Mouse (Mus musculus) yolk sac, embryonic 10.5 days (tissue): ENCODE results near the gene Kirrel.
"Not testable (repeated sequence)": the region's sequence is repeated elsewhere in the genome, so short reads cannot be mapped to it uniquely, and the experiment has no call there.

ENCODE experiments used
- DNase-seq: peaks from one replicate; pipeline ENCODE4 v3.0.0-alpha.2; 2017; ENCODE audit warnings: low spot score

The Kirrel gene

GRCm38 (mm10) chr3:87134951-87135350 is 39.6 kb downstream of the Kirrel start:
- DNase-seq, result no peak

DNA sequence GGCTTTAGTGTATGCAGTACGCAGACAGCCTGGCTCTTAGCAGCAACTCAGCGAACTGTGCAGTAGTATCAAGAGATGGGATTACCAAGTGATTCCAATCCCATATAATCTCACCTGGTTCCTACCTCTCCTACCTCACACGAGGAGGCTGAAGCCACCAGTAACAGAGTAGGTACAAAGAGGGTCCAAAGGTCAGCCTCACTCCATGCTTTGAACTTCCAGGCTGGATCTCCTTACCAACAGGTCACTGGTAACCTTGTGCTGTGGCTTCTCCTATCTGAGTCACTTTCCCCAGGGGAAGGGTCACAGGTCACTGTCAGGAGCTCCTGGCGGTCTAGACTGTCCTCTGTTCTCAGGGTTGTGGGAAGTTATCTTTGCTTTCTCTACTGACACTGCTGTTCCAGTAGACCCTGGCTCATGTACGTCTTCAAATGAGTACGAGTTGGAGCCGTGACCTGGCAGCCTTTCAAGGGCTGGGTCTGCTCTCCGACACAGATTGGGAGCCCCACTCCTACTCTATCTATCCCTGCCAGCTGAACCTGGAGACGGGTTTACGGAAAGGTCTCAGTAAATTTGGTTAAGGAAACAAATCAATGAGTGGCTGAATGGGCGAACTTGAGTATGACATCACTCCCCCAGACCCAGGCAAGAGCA is 42.7 kb downstream of the Kirrel start:
- no peak for DNase-seq

GRCm38 (mm10) chr3:87130933-87131332 is 43.6 kb downstream of the Kirrel start:
- DNase-seq, result no peak

GRCm38 (mm10) chr3:87123795-87124194 is 50.8 kb downstream of the Kirrel start:
- DNase-seq, result no peak

DNA sequence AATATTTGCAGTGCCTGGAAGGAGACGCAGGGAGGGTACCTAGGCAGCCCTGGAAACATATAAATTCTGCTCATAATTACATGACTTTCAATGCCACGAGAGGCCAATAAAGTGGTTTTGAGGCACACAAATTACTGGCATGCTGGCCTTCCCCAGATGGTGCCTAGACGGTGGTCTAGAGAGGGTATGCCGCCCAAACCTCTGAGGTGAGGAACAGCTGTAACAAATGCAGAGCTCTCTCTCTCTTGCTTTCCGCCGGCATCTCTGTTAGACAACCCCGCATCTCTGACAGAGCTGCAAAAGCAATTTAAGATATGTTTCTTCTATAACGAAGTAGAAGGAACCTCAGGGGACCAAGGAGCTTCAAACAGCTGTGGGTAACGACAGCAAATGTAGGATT is 56.3 kb downstream of the Kirrel start:
- no peak for DNase-seq

GRCm38 (mm10) chr3:87117632-87118031 is 56.9 kb downstream of the Kirrel start:
- DNase-seq, result no peak

GRCm38 (mm10) chr3:87115726-87116540 is 58.6 kb downstream of the Kirrel start:
- no peak for DNase-seq

DNA sequence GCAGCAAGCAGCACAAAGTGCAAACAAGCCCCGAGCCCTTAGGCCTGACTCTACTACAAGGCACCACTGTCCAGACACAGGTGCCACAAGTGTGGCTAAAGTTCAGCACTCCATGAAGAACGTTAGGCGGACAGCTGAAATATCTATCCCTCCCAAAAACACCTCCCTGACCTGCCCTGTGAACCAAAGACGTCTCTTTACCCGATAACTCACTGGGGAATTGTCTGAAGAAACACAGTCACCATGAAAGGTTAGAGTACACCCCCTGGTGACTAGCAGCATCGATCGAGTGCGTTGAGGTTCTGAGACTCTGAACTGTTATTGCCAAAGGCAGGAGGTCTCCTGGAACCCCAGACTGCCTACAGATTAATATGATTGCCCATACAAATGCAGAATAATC is 59.3 kb downstream of the Kirrel start:
- no peak for DNase-seq

- no peak for DNase-seq
Measured at GRCm38 (mm10) chr3:87114801-87115200, 59.7 kb downstream of the Kirrel start.

DNA sequence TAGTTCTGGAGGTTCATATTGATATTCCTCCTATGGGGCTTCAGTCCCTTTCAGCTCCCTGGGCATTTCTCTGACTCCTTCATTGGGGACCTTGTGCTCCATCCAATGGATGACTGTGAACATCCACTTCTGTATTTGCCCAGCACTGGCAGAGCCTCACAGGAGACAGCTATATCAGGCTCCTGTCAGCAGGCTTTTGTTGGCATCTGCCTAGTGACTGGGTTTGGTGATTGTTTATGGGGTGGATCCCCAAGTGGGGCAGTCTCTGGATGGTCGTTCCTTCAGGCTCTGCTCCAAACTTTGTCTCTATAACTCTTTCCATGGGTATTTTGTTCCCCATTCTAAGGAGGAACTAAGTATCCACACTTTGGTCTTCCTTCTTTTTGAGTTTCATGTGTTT is 60.7 kb downstream of the Kirrel start:
- not testable (repeated sequence) for DNase-seq

- DNase-seq, result no peak
Measured at GRCm38 (mm10) chr3:87112264-87112663, 62.3 kb downstream of the Kirrel start.

DNA sequence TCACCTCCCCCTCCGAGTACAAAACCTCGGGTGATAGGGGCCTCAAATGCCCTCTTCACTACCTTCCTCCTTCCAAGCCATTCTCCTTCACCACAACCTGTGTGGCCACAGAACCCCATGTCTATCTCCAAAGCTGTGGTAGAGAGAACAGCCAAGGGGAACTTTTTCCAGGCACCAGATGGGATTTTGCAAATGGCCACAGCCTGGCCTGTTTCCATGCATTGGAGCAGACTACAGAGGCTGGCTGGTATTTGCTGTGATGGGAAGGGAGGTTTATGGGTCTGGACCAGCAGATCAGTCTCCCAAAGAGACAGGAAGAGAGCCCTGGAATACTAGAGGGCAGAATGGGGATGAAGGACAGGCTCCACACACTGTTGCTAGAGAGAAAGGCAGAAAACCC is 69.7 kb downstream of the Kirrel start:
- no peak for DNase-seq

- no peak for DNase-seq
Measured at GRCm38 (mm10) chr3:87102346-87102745, 72.2 kb downstream of the Kirrel start.

GRCm38 (mm10) chr3:87100911-87101310 is 73.6 kb downstream of the Kirrel start:
- no peak for DNase-seq

DNA sequence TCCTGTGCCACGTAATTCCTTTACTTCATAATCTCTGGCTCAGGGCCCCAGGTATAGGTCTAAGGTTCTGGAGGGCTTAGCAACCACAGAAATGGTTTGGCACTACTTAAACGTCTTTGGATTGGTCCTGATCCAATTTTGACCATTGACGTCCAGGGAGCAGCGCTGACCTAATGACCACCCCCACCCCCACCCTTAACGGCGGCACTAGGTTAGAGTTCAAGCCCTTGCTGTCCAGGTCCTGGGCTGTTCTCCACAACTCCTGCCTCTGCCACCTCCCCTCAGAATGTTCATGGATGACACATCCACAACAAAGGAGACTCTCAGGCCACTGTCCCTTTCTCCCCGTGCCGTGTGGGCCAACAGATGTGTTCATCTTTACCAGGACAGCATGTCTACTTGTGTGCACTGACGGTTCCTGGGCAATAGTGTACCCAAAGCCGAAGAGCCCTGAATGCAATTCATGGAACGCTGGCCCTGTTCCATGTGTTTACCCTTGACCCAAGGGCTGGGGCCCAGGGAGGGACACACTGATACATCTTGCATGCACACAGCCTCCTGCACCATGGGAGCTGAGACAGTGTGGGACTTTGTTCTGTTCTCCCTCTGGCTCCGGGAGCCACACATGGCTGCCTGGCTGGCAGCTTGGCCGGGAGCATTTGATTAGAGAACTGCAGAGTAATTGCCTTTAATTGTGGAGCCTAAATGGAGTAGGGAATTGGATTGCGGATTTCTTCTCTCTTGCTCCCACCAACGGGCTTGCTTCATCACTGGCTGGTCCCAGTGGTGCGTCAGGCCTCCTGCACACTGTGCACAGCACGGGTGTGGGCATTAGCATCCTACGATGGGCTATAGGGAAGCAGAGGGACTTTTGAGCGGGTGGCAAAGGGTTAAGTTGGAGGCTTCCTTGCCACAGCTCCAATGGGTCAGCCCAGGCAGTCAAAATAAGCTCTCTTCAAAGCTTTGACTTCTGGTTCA is 76.3 kb downstream of the Kirrel start:
- DNase-seq, result no peak

DNA sequence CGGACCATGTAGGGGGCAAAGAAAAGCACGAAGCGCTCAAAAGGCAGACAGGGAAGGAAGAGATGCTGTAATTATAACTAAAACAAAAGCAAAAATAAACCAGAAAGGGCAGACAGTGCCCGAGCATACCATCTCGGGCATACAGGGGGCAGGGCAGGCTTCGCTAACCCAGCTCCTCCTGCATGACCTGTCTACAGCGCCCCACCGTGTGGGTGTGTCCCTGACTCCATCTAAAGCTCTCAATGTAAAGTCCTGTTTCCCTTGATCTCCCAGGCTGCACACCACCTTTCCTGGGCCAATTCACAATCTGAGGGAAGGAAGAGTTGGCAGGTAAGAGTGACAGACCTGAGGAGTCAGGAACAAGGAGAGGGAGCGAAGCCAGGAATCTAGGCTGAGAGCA is 77.3 kb downstream of the Kirrel start:
- DNase-seq, result no peak

- no peak for DNase-seq
Measured at GRCm38 (mm10) chr3:87093718-87094117, 80.8 kb downstream of the Kirrel start.

DNA sequence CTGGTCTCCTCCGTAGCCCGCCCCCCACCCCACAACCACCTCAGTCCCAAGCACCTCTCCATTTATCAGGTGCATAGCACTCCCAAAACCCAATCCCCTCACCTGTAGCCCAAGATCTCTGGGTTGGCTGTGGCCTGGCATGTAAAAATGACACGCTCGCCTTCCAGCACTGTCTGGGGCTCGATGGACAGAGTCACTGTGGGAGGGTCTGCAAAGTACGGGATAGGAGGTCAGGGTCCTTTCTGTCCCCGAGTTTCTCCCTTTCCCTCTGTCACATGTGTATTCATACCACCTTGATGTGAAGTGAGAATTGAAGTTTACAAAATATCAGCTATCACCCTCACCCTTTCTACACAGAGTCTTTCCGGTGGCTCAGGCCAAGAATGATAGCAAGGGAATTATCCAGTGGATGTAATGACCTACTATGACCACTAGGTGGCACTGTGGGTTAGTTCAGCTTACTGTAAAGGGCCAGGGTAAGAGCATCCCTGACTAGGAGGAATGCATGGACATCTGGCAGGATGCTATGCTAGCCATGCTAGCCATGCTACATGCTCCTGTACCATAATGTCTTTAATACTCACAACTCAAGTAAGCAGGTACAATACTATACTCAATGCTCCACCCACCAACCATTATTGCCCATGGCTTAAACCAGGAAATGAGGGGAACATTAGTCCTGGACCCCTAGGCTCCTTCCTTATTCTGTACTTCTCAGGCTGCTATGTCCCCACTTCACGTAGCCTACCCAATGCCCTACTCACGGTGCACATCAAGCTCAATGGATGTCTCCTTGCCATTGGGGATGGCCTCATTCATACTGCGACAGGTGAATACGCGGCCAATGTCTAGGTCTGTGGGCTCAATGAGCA is 84.6 kb downstream of the Kirrel start:
- DNase-seq, result peak; percentile 44

DNA sequence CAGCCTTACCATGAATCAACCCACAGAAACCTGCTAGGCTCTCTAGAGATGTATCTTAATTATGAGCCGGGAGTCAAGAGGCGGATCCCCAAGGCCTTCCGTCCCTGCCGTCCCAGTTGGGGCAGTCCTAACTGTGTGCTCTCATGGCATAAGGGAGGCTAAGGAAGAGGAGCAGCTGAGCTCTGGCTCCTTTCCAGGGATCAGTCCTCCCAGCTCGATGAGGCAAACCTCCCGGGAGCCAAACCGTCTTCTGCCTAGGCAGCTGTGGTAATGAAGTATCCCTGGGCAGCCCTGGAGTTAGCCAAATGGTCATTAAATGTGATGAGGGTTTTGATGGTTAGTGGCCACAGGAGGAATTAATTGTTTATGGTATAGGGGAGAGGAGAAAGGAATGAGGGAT is 87.4 kb downstream of the Kirrel start:
- no peak for DNase-seq

DNA sequence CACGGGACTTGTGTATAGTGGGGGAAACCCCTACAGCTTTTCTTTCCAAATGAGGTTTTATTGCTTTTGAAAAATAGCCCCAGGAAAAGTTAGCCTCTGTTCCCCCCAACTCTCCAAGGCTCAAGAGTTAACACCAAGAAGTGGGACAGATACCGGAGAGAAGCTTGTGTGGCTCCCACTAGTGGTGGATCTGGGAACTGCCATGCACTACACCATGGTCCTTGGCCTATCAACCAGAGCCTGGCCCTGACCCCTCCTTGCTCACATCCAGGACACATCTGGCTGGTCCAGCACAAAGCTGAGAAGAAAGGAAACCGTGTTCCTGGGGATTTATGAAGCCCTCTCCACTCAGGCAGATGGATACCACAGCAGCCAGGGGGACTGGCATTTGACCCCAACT is 92.3 kb downstream of the Kirrel start:
- peak; percentile 17 for DNase-seq

DNA sequence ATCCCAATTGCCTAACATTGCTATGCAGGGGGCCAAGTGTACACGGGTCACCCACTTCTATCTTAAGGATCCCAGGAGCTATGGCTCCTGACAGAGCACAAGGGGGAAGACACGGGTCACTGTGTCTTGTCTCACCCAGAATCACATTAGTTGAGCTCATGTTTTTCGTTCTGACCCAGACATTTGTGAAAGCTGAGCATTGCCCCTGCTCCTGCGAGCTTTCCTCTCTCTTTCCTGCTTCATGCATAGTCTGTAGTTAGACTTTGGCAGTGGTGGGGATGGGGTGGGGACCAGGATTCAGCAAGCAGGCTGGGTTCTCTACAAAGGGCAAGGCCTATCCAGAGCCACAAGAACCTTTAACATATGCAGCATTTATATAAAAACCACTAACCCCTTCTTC is 94.8 kb downstream of the Kirrel start:
- no peak for DNase-seq
